Mouse (Mus musculus) layer of hippocampus, adult 11-12 months (tissue): ENCODE measurements around the gene Chd1.

Experiments used
- DNase-seq: peaks from one replicate; pipeline ENCODE4 v3.0.0; 2022; ENCODE audit warnings: low spot score

Chd1 gene

GRCm38 (mm10) chr17:15812136-15812778 lies 107.5 kb downstream of the Chd1 start:
- no peak for DNase-seq

- DNase-seq = no peak
Observed at GRCm38 (mm10) chr17:15813658-15814212, 109.0 kb downstream of the Chd1 start.

- no peak for DNase-seq
Observed at GRCm38 (mm10) chr17:15815312-15816018, 110.7 kb downstream of the Chd1 start.

- DNase-seq = no peak
Observed at GRCm38 (mm10) chr17:15816379-15817095, 111.8 kb downstream of the Chd1 start.

GRCm38 (mm10) chr17:15817096-15817450 lies 112.3 kb downstream of the Chd1 start:
- DNase-seq = no peak

GRCm38 (mm10) chr17:15817634-15818033 lies 112.9 kb downstream of the Chd1 start:
- DNase-seq = no peak

- no peak for DNase-seq
Observed at GRCm38 (mm10) chr17:15818372-15818771, 113.6 kb downstream of the Chd1 start.

- DNase-seq = no peak
Observed at GRCm38 (mm10) chr17:15820146-15820545, 115.4 kb downstream of the Chd1 start.

GRCm38 (mm10) chr17:15820761-15821160 lies 116.0 kb downstream of the Chd1 start:
- no peak for DNase-seq

- no peak for DNase-seq
Observed at GRCm38 (mm10) chr17:15821706-15822105, 116.9 kb downstream of the Chd1 start.
